Mouse (Mus musculus) lung, embryonic 16.5 days (tissue): ENCODE measurements around the gene Tmem132d. TPM values are rescaled to one million over a fixed set of nuclear protein-coding genes. Genes with fewer than 3 reads are reported as not detected.
"Not testable (repeated sequence)": the region's sequence is repeated elsewhere in the genome, so short reads cannot be mapped to it uniquely, and the experiment has no call there.

Experiments
- ATAC-seq: fragments of 200-750 bp; cut with Nextera tagmentation; 2 replicates; pipeline ENCODE4 v1.8.0; 2017; ENCODE audit warnings: low read depth, mild to moderate bottlenecking, moderate library complexity
- H3K27ac ChIP-seq: fragments of 300-500 bp; sonication (generic); 2 replicates; pipeline ENCODE4 v1.5.1; 2014; ENCODE audit warnings: mild to moderate bottlenecking, control low read depth, low read length
- H3K27me3 ChIP-seq: fragments of 300-500 bp; sonication (generic); 2 replicates; pipeline ENCODE4 v1.6.1; 2014; ENCODE audit warnings: low read depth, low read length, mixed read lengths; ENCODE audit not compliant: control insufficient read depth, insufficient read depth
- H3K36me3 ChIP-seq: fragments of 300-500 bp; sonication (generic); 2 replicates; pipeline ENCODE4 v1.6.1; 2014; ENCODE audit warnings: low read length; ENCODE audit not compliant: control insufficient read depth, insufficient read depth
- H3K4me1 ChIP-seq: fragments of 300-500 bp; sonication (generic); replicated peaks from 2 replicates; pipeline ENCODE4 v1.6.1; 2014; ENCODE audit warnings: low read length, mixed read lengths; ENCODE audit not compliant: control insufficient read depth, insufficient read depth
- H3K4me2 ChIP-seq: fragments of 300-500 bp; sonication (generic); 2 replicates; pipeline ENCODE4 v1.6.1; 2014; ENCODE audit warnings: low read depth, low read length, control low read depth
- H3K4me3 ChIP-seq: fragments of 300-500 bp; sonication (generic); 2 replicates; pipeline ENCODE4 v1.5.1; 2014; ENCODE audit warnings: mild to moderate bottlenecking, low read length, control low read depth
- H3K9ac ChIP-seq: fragments of 300-500 bp; sonication (generic); 2 replicates; pipeline ENCODE4 v1.6.1; 2014; ENCODE audit warnings: low read length, control low read depth
- H3K9me3 ChIP-seq: fragments of 300-500 bp; sonication (generic); 2 replicates; pipeline ENCODE4 v1.6.1; 2016; ENCODE audit warnings: low read length; ENCODE audit not compliant: control insufficient read depth
- WGBS: fragments of 180-500 bp; shearing (Covaris S2); extraction: QIAGEN DNeasy Blood & Tissue Kit; methylation state at CpG from one replicate; pipeline ENCODE4 v1.1.7; 2014; 5-methylcytosine and 5-hydroxymethylcytosine counted together
- polyA plus RNA-seq: library from polyadenylated mRNA; unstranded; fragments of >200 nt; fragmentation: Nextera tagmentation; extraction: Ambion mirVana; gene quantifications from 2 replicates; pipeline ENCODE4 v1.2.1, GENCODE M21; 2015

Gene Tmem132d
- polyA plus RNA-seq, 1 experiment from 2014 or later = 0.98 TPM

DNA sequence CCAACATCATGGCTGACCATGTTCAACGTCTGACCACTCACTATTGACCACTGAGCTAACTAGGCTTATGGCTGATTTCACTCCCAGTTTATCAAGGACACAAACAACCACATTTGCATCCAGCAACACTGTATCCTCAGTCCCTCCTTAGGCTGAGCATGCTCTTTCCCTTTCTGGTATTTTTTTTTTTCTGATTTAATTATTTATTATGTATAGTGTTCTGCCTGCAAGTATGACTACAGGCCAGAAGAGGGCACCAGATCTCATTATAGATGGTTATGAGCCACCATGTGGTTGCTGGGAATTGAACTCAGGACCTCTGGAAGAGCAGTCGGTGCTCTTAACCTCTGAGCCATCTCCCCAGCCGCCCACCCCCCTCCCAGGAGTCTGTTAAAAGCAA, 683.3 kb downstream of the Tmem132d start:
- H3K27ac ChIP-seq, H3K36me3 ChIP-seq, H3K4me3 ChIP-seq, H3K9ac ChIP-seq, H3K27me3 ChIP-seq, H3K9me3 ChIP-seq, H3K4me2 ChIP-seq, ATAC-seq, H3K4me1 ChIP-seq: not testable (repeated sequence)
- 82% methylated on average over 3 of the region's 3 CpGs for whole genome bisulfite sequencing

DNA sequence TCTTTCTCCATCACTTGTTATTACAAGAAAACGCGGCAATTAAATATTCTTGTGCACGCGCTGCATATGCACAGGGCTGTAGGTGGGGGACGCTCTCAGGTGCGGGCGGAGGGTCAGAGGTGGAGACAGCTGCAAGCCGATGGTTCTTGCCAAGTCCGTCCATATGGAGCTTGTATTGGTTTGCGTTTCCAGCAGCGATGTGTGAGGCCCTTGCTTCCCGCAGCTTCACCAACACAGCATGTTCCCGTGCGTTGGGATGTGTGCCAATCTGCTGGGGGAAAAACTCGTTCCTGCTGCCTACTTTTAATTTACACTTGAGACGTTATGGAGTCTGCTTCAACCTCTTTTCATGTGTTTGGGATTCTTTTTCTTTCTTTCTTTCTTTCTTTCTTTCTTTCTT, 691.5 kb downstream of the Tmem132d start:
- Histone ChIP-seq H3K27ac (no peak overlapping the region), H3K36me3 (no peaks in the 10 kb centered on the region), H3K4me3 (no peak overlapping the region), H3K4me1 (no peaks in the 10 kb centered on the region), H3K9ac (no peak overlapping the region), H3K4me2 (no peak overlapping the region), H3K9me3 (no peaks in the 10 kb centered on the region), H3K27me3 (no peaks in the 10 kb centered on the region)
- WGBS = 83% methylated on average over 16 of the region's 16 CpGs
- no peak for ATAC-seq

Other genes starting within 250 kb of the Tmem132d start
- 0.79 and 0.82 TPM in 2 replicates for gene Fzd10, start 167.8 kb upstream of the Tmem132d start, polyA plus RNA-seq